8 mouse cellular contexts compared by ENCODE assay signal in the genomic region with DNA sequence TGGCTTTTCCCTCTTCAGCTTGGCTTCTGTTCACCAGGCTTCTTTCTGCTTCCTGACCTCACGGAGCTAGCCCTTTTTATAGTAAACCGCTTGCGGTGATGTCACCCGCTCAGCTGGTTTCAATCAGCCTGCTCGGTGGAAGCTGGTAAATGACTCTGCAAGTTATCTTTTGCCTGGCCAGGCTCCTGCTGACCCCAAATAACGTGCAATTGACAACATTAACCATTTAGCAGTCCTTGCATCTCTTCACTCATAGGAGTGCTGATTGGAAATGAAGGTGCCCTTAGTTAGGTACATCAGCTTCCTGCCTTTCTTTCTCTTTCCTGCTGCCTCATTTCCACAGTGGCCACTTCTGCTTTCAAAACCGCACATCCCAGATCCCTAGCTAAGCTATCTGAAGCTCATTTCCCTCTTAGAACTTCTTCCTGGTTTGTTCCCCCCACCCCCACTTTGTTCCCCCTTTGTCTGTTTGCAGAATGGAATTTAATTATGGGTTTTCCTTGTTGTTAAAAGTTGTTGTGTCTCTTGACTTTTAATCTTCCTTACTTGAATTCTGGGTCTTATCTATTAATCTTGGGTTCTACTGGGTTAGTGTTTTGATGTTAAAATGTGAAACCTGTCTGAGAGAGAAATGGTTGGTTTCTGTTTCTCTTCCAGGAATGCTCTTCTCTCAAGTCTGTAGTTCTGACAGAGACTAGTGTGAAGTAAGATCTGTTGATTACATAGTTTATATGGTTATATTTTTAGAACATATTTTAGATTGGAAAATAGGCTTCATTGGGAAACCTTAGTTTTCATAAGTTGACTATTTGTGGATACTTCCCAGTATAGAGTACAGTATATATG. TPM values are rescaled to one million over a fixed set of nuclear protein-coding genes. Genes with fewer than 3 reads are reported as not detected.
DNase-seq lines count a peak whose midpoint lies in the region; ATAC-seq lines count a peak whose summit lies in the region.
"Had no signal": no experiment of that assay in that cellular context is flagged by ENCODE, and none has a peak within 500 bp of the region (broad histone marks: within the 10 kb centered on the region; RNA-seq: fewer than 3 reads in every experiment).

No protein-coding gene starts in this region.

- peak; percentile 42; the same call in 1 of the 2 replicates for ATAC-seq in heart, embryonic 11.5 days (replicated peaks; ENCODE audit: insufficient number of reproducible peaks, low FRiP score, low TSS enrichment)

- no peak overlapping the region for H3K9ac ChIP-seq in heart, embryonic 11.5 days (ENCODE audit: low read depth, low read length)

- H3K27me3 ChIP-seq in heart, embryonic 11.5 days (ENCODE audit: control insufficient read depth, insufficient read depth, low read length), result no peaks in the 10 kb centered on the region

- H3K4me3 ChIP-seq in heart, embryonic 11.5 days (ENCODE audit: low read depth, low read length), result no peak overlapping the region
- H3K4me3 ChIP-seq: erythroblast, embryonic 14.5 days had no signal

- peak overlapping the region; percentile 54 for H3K27ac ChIP-seq in heart, embryonic 11.5 days (ENCODE audit: low read depth, low read length)

- no peaks in the 10 kb centered on the region for H3K9me3 ChIP-seq in heart, embryonic 11.5 days (replicated peaks; ENCODE audit: control insufficient read depth, low read length)

- no peaks in the 10 kb centered on the region for H3K36me3 ChIP-seq in heart, embryonic 11.5 days (ENCODE audit: control insufficient read depth, insufficient read depth, low read length)

- 8% methylated on average over 7 of the region's 7 CpGs for WGBS in heart, embryonic 11.5 days (ENCODE audit: insufficient replicate concordance)

- peak overlapping the region; percentile 44 for H3K4me2 ChIP-seq in heart, embryonic 11.5 days

- DNase-seq in CD4-positive helper T cell, adult 2 months (ENCODE audit: low read depth, low spot score), result peak; percentile 34
- DNase-seq in MEL-GATA-1-ER (ENCODE audit: extremely low read depth, low read depth), result peak; percentile 63
- peak; percentile 86 for DNase-seq in cerebellum, postnatal 25 days
- DNase-seq in kidney, postnatal 4 days, result peak; percentile 55 to 68
- DNase-seq in lung, postnatal 36 days, result peak; percentile 81
- DNase-seq in urinary bladder, postnatal 4 days (ENCODE audit: low spot score in 2 of 2), result peak; percentile 41 to 64

- H3K4me1 ChIP-seq in heart, embryonic 11.5 days (ENCODE audit: control insufficient read depth, insufficient read depth, low read length), result peaks cover 19% of the 10 kb centered on the region

RNA-seq across cellular contexts. Expression of a gene that starts 55.6 kb away (rescaled TPM):
- 52.2 and 54.9 TPM in 2 replicates for polyA plus RNA-seq in heart, embryonic 11.5 days (2014; fragmentation: Nextera tagmentation; extraction: Ambion mirVana)

Comparison
In these comparisons a context has a peak if more than half of its experiments do, and no peak if none do; other contexts are left out.
1. DNase-seq: peak in every context shown above with its lines; median percentile 86 in cerebellum, postnatal 25 days; 81 in lung, postnatal 36 days; 63 in MEL-GATA-1-ER; 62 in kidney, postnatal 4 days; 52 in urinary bladder, postnatal 4 days; 34 in CD4-positive helper T cell, adult 2 months.